Mouse (Mus musculus) kidney, postnatal 4 days (tissue): Measurements from ENCODE around the gene Gm10358.
"Not testable (repeated sequence)": the region's sequence is repeated elsewhere in the genome, so short reads cannot be mapped to it uniquely, and the experiment has no call there.

Experiments used
- DNase-seq, 2 experiments: peaks; one replicate each; pipeline ENCODE4 v3.0.0; 2021; ENCODE audit warnings: mixed read lengths in 2 of 2

The Gm10358 gene

DNA sequence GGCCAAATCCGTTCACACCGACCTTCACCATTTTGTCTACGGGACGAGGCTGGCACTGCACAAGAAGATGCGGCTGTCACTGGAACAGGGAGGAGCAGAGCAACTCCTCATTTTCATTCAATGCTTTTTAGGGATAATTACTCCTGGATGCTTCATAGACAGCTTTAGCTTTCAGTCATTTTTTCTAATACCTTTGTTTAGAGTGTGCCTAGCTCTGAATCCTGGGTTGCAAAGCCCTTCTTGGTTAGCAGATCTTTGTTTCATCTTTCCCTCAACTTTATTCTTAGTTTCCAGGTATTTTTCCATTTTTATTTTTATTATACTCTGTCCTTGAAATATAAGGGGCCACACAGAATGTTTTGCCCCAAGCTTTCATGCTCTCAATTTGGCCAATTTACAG lies at the start of gene Gm10358:
TSS of gene Gm10358 (minus strand) at position 101 of the 400 bp plus-strand sequence.
- DNase-seq, result no peak

DNA sequence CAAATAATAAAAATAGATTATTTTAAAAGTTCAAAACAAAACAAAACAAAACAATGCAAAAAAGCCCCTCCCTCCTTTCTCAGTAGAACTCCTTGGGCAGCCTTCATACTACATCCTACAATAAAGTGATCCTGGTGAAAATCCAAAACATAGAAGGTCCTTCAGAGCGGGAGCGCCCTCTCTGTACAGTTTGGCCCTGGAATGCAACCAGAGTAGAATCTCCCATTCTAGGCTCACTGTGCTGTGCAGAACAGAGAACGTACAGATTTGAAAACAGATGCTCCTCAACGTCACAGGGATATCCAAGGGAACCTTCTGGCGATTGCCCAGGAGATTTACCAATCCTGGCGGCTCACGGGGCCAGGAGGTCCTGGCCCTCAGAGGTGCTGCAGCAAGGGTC lies 42.0 kb upstream of the Gm10358 start, which contains the start of gene Iqcm:
TSS of gene Iqcm (plus strand) at position 301 of the 400 bp plus-strand sequence.
- no peak for DNase-seq

DNA sequence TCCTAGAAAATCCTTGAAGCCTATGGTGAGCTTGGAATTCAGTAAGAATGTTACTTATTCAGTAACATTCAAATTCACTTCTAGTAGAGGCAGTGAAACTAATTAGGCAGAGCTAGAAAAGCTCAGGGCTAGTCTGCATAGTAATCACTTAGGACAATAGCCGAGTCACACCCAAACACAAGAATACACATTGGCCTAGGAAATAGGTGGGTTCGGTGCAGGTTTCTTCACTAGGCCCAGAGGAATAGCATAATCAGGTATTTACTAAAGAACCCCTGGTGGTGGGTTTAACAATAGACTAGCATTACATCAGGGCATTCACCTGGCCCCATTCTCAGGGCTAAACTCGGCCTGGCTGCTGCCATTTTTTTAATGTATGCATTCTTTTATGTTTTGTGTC lies 9.3 kb upstream of the Gm10358 start:
- not testable (repeated sequence) for DNase-seq

- no peak for DNase-seq
Measured at GRCm38 (mm10) chr8:75384770-75385290, 21.6 kb downstream of the Gm10358 start.

DNA sequence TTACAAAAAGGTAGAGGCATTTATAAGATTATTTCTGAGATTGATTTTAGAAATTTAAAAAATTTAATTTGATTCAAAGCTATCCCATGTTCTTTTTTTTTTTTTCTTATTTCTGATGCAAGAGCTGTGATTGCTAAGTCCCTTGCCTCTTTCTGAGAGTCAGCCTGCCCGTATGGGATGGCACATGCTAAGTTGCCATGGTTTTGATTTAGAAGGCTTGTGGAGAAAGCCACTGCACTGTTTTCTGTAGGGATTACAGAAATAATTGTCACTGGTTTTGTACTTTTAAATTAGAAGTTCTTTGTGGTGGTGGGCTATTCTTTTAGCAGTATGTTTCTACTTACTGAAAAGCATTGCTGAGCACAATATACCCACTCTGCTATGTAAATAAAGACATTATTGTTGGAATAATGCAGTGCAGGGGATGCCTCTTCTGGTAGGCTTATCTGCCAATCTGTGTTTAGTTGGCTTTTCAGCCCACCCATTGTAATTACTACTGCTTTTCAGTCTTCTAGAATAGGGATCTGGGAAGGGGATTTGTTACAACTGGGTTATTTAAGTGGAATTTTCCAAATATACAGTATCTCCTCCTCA lies 30.8 kb downstream of the Gm10358 start:
- DNase-seq, result no peak

DNA sequence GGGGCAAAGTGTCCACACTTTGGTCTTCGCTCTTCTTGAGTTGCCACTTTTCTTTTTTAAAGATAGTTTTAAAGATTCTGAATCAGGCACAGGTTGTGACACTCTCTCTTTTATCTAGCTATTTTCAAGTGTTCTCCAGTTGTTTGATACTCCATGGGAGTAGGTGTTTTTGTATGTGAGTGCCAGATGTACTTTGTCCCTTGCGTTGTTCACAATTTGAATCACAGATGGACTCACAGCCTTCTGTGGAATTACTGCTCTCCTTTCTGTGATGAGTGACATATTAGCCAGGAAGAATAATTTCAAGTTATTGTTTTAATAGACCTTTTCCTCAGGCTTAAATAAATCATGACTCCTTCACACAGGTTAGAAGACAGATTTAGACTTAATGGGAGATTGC lies 34.4 kb downstream of the Gm10358 start:
- DNase-seq, result no peak
